Mouse (Mus musculus): ENCODE results near the gene Pcbp3.

- TF ChIP-seq CTCF (IDR thresholded peaks at IDR 0.05; ENCODE audit: extremely low read depth, insufficient read length, insufficient replicate concordance, low read depth, low read length) (no peak), POLR2A (IDR thresholded peaks at IDR 0.05; ENCODE audit: low read depth, low read length) (no peak)
Measured at GRCm38 (mm10) chr10:76902588-76902987, 59.1 kb downstream of the Pcbp3 start.
